ENCODE assay signal across 1 mouse cellular context in genomic region chr5:108750328-108751210, GRCm38 (mm10).
TF ChIP-seq lines count a peak whose summit lies in the region.

No protein-coding gene starts in this region.

TF ChIP-seq in MEL, 35 proteins besides CTCF, POLR2A, EP300 and RAD21 (continued from another document):
- TF ChIP-seq ZNF384 (IDR thresholded peaks at IDR 0.05; ENCODE audit: low read depth, low read length) (peak; percentile 22; the same call in 1 of the 2 replicates), POLR2AphosphoS5 (IDR thresholded peaks at IDR 0.05; ENCODE audit: borderline replicate concordance, low read depth, low read length) (no peak), TBP (IDR thresholded peaks at IDR 0.05; ENCODE audit: low read depth, low read length) (no peak), TAL1 (IDR thresholded peaks at IDR 0.05; ENCODE audit: low read length) (peak; percentile 63), BHLHE40 (IDR thresholded peaks at IDR 0.05; ENCODE audit: borderline replicate concordance, low read depth, low read length) (no peak), KAT2A (conservative IDR thresholded peaks at IDR 0.05; ENCODE audit: low read depth, low read length) (0 out of 2 replicates have a peak, but pooled peaks have one; percentile 12), ZKSCAN1 (IDR thresholded peaks at IDR 0.05; ENCODE audit: low read depth, low read length) (no peak), SIN3A (IDR thresholded peaks at IDR 0.05; ENCODE audit: low read length) (peak; percentile 41), NRF1 (IDR thresholded peaks at IDR 0.05; ENCODE audit: insufficient read depth, low read depth, low read length, poor library complexity, severe bottlenecking) (no peak)
